Mouse (Mus musculus) right cerebral cortex, postnatal 10 days (tissue): ENCODE results near the gene Rpusd2.
A peak's percentile ranks its signal among the peaks of the same experiment; 100 is the strongest.

Experiments
- DNase-seq, 2 experiments: peaks; one replicate each; pipeline ENCODE4 v3.0.0; 2021; ENCODE audit warnings: low spot score in 2 of 2

The Rpusd2 gene

GRCm38 (mm10) chr2:119032191-119032590 is 2.4 kb upstream of the Rpusd2 start:
- no peak for DNase-seq

- no peak for DNase-seq
Measured at GRCm38 (mm10) chr2:119035397-119035745, 781 bp downstream of the Rpusd2 start.

GRCm38 (mm10) chr2:119040882-119041281 is 6.3 kb downstream of the Rpusd2 start:
- peak in 1 of 2 experiments; percentile 57 for DNase-seq

- no peak for DNase-seq
Measured at GRCm38 (mm10) chr2:119045163-119045562, 10.6 kb downstream of the Rpusd2 start.

- peak; percentile 95 for DNase-seq
Measured at GRCm38 (mm10) chr2:119046649-119047611, 12.3 kb downstream of the Rpusd2 start, which contains the start of gene Knl1. Knl1 (plus strand) TSS chr2:119047119.

GRCm38 (mm10) chr2:119047849-119048248 is 13.3 kb downstream of the Rpusd2 start:
- DNase-seq: no peak

GRCm38 (mm10) chr2:119050132-119050650 is 15.6 kb downstream of the Rpusd2 start:
- DNase-seq: no peak

- DNase-seq: no peak
Measured at GRCm38 (mm10) chr2:119060139-119060538, 25.5 kb downstream of the Rpusd2 start.

GRCm38 (mm10) chr2:119072397-119072796 is 37.8 kb downstream of the Rpusd2 start:
- DNase-seq: no peak

- DNase-seq: no peak
Measured at GRCm38 (mm10) chr2:119086156-119086555, 51.6 kb downstream of the Rpusd2 start.
